Mouse (Mus musculus): ENCODE data around the gene Sept12. TPM values are rescaled to one million over a fixed set of nuclear protein-coding genes. Genes with fewer than 3 reads are reported as not detected.

The Sept12 gene
- total RNA-seq, 2 experiments from 2014 or later, result not detected

DNA sequence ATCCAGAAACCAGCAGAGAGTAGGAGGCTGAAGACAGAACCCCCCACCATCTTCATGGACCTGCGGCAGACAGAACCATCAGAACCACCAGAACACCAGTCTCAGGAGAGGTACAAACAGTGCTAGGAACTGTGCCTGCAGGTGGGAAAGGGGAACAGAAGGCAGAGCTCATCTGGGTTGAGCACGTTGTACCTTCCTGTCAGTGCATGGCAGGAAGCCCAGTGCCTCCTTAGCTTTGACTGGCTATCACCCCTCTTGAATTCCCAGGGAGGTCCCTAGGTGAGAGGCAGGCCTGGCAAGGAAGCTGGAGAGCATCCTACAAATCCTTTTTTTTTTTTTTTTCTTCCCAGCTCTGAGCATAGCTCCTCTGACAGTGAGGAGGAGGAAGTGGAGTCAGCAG, 21.5 kb downstream of the Sept12 start:
- DNase-seq (ENCODE audit: low spot score in 2 of 2), result no peak

DNA sequence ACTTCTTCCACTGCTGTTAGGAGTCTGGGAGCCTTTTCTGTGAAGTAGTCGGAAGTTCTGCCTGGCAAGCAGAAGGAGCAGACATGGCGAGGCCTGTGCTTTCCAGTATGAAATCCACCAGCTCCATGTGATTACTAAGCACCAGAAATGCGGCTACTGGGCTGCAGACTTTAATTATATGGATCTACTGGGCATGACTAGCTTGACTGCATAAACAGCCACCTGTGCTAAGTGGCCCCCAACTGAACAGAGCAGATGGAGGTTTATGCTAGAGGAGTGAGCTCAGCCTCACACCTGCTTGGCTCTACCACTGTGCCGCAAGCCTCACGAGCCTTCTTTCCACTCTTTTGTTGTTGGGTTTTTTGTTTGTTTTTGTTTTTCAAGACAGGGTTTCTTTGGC, 23.1 kb downstream of the Sept12 start:
- DNase-seq (ENCODE audit: low spot score in 2 of 2), result no peak

DNA sequence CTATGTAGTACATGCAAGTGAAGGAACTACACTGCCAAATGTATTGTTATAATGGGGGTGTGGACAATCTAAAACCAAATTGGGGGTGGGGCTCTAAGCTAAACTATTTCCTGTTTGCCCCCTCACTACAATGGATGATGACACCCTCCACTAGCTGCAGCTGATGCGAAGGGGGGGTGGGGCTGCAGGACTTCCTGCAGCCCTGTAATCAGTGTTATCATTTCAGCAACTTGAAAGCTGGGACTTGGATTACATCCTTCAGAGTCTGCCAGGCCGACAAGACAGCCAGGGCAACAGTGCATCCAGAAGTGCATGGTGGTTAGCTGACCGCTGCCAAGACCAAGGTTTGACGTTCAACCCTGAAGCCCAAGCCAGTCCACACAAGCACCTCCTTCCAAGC, 26.0 kb downstream of the Sept12 start:
- DNase-seq (ENCODE audit: low spot score in 2 of 2), result no peak

DNA sequence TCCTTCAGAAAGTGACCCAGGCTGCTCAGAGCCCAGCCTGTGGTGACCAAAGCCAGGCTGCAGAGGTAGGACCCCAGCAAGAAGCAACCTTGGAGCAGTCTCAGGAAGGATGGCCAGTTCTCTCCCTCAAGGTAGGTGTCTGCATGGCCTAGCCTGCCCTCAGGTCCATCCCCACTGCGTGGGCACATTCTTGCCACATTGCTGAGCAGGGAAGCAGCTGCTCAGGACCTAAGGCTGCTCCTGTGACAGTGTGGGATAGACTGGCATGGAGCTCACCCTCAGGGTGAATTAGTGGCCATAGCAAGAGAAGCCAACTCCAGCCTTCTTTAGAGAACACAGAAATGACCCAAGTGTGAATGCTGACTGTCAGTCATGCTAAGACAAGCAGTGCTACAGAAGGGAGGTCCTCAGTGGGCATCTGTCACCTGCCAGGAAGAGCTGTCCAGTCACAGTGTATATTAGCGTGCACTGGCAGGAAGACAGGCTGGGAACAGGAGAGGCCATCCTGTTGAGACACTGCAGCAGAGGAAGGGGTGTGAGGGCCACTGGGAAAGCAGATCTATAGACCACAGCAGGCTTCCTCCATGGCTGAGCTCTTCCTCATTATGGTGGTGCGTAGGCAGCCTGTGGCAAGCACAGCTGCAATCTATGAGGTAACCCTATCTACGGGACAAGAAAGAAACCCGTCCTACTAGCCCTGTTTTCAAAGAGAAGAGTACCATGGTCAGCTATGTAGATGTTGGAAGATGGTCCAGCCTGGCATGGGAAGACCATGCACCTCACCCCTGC, 28.4 kb downstream of the Sept12 start:
- DNase-seq (ENCODE audit: low spot score in 2 of 2), result no peak

DNA sequence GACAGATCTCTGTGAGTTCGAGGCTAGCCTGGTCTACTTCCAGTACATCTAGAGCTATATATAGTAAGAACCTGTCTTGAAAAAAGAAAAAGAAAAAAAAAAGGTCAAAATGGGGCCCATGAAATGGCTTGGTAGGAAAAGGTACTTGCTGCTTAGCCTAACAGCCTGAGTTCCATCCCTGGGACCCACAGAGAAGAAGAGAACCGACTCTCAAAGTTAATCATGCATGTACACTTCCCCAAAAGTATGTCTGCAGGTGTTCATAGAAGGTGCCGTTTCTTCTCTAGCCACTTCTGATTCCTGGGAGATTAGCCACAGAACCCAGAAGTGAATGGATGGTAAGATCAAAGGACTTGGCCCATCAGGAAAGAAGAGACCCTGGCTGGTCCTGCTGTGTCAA, 29.2 kb downstream of the Sept12 start:
- DNase-seq (ENCODE audit: low spot score in 2 of 2), result no peak

DNA sequence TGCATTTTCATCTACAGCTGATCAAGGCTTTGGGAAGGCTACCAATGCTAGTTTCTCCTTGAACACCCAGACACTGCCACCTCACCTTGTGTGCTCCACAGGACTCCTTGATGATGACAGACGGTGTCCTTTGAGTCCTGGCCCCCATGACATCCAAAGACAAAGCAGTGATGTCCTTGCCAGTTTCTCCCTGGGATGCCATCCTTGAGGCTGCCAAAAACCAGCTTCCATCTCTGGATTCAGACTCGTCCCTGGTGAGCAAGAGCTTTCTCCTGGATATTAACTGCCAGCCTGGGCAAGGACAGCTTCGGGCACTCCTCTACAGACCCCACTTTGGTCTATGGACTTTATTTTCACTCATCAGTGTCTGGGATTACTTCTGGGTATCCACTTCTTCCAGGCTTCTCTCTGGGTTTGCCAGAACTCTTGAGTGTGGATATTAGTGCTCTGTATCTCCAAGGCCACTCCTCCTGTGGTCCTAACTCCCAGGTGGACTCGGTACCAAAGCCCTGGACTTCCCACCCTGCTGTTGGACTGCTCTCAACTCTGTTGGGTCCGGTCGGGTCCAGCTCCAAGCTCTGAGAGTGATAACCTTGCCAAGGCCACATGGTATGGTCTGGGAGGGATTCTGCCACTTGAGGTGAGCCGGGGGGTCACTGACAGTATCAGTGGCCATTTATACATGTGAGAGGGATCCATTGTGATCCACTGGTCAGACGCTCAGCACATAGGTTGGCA, 32.1 kb downstream of the Sept12 start:
- DNase-seq (ENCODE audit: low spot score in 2 of 2), result no peak

DNA sequence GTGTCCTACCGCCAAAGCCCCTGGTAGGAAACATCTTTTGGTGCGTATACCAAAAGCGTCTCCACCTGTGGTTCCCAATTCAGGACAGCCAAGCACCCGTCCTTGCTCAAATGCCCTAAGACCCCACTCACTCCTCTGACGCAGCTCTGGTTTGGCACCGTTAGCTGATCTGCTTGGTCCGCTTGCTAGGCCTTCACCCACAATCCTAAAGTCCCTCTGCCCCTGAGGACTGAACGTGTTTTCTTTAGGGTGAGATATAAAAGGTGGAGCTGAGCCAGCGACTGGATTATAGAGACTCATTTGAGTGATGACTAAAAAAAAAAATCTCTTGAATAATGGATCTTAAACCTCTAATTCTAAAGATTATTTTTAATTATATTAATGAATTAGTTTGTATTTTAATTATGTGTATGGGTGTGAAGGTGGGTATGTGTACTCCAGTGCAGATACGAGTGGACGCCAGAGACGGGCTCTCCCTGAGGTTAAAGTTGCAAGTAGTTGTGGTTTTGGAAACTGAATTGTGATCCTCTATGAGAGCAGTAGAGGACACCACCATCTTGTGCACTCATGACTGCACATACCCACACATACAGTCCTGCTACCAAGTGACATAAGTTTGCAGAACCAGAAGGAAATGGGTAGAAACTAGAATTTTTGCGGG, 32.8 kb downstream of the Sept12 start:
- DNase-seq (ENCODE audit: low spot score in 2 of 2), result no peak

DNA sequence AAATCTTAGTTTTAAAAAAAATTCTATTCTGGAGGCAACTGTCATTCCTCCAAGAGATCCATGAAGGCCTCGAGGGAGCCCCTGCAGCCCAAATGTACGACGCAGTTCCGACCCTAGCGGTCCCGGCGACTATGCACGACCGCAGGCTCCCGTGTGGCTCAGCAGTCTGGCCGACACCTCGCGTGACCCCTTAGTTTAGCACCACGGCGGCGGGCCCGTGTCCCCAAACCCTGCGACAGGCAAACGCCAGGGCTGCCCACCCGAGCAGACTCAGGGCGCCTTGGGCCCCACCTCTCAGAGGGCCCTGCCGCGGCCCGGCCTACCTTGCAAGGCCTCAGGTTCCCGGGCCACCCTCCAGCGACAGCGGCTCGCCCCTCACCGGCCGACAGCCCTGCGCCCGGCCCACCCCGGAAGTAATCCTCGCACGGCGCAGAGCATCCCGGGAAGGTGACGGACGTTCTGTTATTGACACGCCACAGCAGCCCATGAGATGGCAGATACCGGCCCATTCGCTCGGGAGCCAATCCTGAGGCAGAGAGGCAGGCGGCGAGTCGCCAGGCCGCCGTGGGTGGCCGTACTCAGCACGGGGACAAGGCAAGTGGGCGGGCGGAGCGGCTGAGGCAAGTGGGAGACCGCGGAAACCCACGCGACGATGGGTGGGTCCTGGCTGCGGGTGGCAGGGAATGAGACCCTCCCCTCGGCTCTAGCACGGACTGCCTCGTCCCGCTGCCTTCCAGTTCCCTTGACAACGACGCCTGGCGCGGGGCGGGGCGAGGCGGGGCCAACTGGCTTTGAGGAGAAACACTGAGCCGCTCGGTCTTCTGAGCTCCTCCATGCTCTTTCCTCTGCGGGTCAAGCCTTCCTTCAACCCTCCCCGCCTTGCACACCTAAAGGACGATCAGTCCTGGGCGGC, 33.6 kb downstream of the Sept12 start, which contains the start of gene Anks3:
Anks3 (minus strand) TSS at position 409 of the 913 bp plus-strand sequence.
- peak; percentile 100 for DNase-seq (ENCODE audit: low spot score in 2 of 2)

DNA sequence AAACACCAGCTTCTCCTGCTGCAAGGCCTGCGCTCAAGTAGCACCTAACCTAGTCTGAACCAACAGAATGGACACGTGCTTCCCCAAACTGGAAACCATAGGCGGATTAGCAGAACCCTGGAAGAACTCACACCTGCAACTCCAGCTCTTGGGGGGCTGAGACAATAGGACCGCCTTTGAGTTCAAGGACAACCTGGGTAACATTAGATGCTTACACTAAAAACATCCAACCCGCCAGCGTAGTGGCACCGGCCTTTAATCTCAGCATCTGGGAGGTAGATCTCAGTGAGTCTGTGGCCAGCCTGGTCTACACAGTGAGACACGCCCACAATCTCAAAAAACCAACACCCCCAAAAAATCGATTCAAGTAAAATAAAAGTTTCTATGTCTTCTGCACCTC, 34.3 kb downstream of the Sept12 start:
- DNase-seq (ENCODE audit: low spot score in 2 of 2), result no peak

DNA sequence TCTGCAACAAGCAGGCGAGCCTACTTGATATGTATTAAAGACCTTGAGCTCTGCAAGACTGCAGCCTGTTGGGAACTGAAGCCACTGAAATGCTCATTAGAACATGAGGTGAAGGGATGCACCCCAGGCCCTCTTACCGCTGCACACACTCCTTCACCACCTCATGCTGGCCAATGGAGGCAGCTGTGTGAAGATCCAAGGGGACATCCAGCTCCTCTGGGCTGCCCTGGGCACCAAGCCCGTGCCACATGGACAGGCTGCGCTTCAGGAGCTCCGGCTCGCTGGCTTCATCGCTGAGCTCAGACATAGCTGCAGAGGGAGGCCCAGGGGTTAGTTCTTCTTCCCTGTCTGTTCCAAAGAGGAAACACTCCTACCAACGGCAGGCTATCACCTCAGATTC, 37.4 kb downstream of the Sept12 start:
- DNase-seq (ENCODE audit: low spot score in 2 of 2), result no peak

DNA sequence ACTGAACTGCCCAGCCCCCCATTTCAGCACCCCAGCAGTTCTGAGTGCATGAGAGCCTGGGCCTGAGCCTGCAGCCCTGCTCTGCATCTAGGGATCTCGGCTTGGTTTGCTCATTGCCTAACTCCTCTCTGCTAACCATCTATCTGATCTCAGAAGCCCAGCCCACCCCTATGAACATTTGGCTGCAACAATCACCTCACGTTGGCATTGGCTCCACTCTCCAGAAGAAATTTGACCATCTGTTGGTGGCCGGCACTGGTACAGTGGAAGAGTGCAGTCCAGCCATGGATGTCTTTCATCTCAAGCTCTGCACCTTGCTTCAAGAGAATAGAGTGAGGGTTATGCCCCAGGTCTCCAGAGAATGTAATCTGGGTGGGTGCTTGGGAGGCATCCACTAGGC, 40.2 kb downstream of the Sept12 start:
- DNase-seq (ENCODE audit: low spot score in 2 of 2), result no peak

DNA sequence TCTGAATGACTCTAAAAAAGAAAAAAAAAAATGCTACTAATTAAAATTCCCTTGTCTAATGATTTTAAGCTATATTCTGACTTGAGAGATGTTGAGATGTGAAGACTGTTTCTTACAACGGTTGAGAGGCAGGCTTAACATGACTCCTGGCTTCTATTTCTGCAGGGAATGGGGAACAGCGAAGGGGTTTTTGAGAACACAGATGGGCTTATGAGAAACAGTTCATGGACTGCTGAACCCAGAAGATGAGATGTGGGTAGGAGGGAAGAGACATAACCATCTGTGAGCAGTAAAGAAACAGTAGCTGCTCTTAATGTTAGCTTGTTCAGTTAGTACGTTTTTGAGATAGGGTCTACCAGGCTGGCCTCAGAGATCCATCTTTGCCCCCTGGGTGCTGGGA, 41.0 kb downstream of the Sept12 start:
- DNase-seq (ENCODE audit: low spot score in 2 of 2), result no peak

DNA sequence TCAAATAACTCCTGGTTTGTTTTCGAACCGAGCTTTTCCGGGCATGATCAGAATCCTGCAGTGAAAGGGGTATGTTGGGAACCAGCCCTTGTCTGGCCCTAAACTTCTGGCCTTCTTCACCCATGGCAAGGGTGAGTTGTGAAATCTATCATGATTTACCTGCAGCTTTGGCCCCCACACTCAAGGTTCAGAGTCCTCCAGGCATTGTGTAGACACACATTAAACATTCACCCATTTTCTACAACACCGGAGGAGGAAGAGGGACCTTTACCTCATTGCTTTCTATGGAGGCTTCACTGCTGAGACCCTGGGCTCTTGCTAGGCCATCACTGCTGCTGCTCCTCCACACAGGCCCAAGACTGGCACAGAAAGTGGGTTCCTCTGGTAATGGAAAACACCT, 50.3 kb downstream of the Sept12 start:
- DNase-seq (ENCODE audit: low spot score in 2 of 2), result no peak

DNA sequence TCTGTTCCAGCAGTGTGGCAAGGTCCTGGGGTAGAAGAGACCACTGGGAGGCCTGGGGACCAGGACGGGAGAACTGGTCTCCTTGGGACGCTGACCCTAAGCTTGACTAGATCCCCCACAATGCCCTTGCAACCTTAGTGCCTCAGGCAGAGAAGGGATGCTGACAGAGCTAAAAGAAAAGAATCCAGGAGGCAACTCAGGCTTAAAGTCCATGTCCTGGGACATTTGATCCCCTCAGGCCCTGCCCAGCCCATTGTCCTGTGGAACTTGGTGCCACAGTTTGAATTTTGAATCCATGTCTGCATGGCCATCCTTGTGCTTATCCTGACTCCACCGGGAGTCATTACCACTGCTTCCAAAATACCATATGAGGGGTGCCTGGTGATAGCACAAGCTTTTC, 51.5 kb downstream of the Sept12 start:
- no peak for DNase-seq (ENCODE audit: low spot score in 2 of 2)

DNA sequence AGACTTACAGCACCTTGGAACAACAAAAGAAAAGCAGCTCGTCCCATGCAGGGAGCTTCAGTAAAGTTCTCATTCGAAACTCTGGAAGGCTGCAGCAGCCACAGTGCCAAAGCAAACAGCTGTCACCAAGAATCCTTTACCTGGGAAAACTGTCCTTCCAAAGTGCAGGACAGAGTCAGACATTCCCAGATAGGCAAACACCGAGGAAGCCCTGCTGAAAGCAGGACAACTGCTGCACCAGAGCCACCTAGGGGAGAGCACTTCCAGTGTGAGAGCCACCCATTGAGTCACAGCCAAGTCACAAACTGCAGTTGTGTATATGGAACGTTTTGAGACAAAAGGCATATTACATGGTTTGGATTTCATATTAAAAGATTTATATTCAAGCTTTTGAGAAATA, 52.2 kb downstream of the Sept12 start:
- peak in 1 of 2 experiments; percentile 7 for DNase-seq (ENCODE audit: low spot score in 2 of 2)

DNA sequence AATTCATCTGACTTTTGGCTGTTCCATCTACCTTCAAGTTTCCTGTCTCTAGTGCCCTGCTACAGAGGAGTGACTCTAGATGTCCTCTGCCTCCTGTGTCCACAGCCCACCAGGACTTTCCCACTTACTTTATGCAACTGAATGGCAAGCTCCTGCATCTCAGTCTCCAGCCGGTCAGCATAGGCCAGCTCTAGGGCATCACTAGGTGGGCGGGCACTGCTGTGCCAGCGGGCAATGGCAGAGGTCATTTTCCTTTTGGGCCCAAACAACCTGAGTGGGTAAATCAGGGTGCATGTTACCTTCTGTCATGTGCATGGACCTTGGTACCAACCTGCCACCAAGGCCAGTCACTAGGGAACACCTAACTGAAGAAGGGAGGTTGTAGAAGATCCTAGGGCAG, 54.2 kb downstream of the Sept12 start:
- DNase-seq (ENCODE audit: low spot score in 2 of 2), result no peak

DNA sequence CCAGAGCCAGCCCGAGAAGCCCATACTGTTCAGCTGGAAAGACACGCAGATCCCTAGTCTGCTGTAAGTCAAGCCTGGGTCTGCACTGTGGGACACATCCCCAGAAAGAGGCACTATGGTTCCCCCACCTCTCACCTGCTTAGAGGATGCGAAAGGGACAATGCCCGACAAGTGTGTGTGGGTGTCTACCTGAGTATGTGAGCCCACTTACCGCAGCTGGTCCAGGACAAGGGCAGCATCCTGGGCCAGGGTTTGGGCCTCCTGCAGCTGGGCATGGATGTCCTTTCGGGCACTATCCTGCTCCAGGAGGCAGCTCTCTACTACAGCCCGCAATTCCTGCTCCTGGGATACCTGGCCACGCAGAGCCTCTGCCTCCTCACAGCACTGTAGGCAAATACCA, 54.8 kb downstream of the Sept12 start:
- no peak for DNase-seq (ENCODE audit: low spot score in 2 of 2)

DNA sequence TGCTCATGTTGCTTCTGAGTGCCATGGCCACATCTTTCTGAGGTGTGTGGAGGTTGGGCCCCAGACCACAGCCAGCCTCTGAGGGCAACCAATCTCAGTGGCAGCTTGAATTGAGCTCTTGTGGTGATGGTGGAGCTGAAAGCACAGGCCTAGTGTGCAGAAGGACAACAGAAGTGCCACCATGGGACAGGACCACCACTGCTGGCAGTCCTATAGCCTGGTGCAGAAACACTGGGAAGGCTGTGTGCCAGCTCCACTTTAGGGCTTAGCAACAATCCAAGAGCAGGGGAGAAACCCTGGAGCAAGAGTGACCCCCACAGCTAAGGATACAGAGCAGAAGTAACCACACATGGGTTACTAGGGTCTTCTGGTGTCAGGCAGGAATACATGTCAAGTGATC, 56.6 kb downstream of the Sept12 start:
- DNase-seq (ENCODE audit: low spot score in 2 of 2), result no peak

DNA sequence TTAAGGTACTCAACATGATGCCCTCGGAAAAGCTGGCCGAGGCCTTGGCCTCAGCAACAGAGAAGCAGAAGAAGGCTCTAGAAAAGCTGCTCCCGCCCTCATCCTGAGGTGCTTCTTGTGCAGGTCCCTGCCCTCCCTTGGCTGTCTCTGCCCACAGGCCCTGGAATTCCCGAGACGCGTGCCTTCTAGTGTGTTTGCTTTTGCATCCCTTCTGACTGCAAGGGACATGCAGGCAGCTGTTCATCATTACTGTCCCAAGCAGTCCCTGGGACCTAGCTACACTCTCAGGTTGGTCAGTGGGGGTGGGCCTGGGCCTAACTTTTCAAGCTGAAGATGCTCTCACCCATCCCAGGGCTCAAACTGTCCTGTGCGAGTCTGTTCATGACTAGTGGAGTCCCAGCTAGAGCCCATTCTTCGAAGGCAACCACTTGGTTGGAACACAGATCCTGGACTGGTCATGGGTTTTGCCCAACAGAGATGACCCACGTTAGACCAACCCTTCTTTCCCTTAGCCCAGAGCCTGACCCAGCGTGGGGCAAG, 57.3 kb downstream of the Sept12 start:
- no peak for DNase-seq (ENCODE audit: low spot score in 2 of 2)

DNA sequence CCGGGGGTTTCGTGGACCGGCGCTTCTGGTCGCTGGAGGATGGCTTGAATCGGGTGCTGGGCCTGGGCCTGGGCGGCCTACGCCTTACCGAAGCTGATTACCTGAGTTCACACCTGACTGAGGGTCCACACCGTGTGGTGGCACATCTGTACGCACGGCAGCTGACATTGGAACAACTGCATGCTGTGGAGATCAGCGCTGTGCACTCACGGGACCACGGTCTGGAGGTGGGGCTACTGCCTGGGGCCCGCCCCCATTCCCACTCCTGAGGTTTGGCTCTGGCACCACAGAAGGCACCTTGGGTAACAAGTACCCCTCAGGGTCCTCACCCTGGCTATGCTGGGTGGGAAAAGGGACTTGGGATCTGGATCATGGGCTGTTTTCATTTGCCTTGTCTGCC, 58.2 kb downstream of the Sept12 start:
- no peak for DNase-seq (ENCODE audit: low spot score in 2 of 2)

DNA sequence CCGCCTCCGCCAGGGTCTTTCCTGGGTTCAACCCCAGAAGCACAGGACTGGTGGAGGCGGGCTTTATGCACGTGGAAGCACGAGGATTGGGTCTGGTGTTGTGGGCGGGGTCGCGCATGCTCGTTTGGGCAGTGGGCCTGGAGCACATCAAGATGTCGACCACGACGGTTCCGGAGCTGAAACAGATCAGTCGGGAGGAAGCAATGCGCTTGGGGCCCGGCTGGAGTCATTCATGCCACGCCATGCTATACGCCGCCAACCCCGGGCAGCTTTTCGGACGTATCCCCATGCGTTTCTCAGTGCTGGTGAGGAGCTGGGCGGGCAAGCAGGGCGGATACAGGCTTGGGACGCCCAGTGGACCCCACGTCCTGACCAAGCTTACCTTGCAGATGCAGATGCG, 58.7 kb downstream of the Sept12 start:
- DNase-seq (ENCODE audit: low spot score in 2 of 2), result peak; percentile 94 to 97
